Mouse (Mus musculus): Measurements from ENCODE around the gene Lmntd1. TPM values are rescaled to one million over a fixed set of nuclear protein-coding genes. Genes with fewer than 3 reads are reported as not detected.

Gene Lmntd1
- polyA plus RNA-seq, 1 experiment, result not detected

DNA sequence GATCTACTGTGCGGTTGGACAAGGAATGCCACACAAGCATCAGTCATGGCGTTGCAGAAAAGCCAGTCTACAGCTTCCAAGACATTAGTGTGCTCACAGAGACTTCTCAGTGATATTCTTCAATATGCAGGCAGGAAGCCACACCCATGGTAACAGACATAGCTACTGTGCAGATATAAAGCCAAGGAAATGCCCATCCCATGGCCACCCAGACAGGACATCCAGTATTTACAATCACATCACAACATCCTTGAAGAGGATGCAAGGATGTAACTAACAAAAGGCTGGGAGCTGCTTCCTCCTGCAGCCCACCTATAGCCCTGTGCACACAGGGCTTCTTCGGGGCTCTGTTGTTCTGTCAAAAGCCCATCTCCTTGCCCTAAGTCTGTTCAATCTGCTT lies 45.4 kb downstream of the Lmntd1 start:
- Histone ChIP-seq H3K4me1 (ENCODE audit: control insufficient read depth, insufficient read depth, low read length) (peaks cover 1% of the 10 kb centered on the region; the same call in 1 of the 2 replicates), H3K27ac (ENCODE audit: insufficient read depth, low read depth, low read length) (no peak overlapping the region), H3K4me3 (ENCODE audit: insufficient read depth, low read length) (no peak overlapping the region)
- TF ChIP-seq POLR2A (IDR thresholded peaks at IDR 0.05; ENCODE audit: borderline replicate concordance, low read depth, low read length) (no peak), CTCF (IDR thresholded peaks at IDR 0.05; ENCODE audit: low read depth, low read length) (no peak)

DNA sequence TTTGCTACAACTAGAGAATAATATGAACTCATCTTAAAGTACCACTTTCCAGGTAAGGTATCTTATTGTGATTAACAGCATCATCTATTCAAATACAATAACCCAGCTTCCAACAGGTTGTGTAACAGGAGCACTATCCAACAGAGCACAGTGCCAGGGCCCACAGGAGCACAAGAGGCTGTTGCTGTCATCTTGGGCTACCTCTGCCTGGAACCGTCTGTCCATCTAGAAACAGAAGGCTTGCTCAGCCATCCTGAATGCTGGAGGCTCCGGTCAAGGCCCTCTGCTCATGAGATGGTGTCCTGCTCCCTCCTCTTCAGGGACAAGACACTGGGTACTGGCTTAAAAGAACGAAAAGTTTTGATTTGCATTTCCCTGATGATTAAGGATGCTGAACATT lies 46.3 kb downstream of the Lmntd1 start:
- H3K4me3 ChIP-seq (ENCODE audit: insufficient read depth, low read length), result no peak overlapping the region
- no peak for TF ChIP-seq CTCF (IDR thresholded peaks at IDR 0.05; ENCODE audit: low read depth, low read length)
- TF ChIP-seq POLR2A (IDR thresholded peaks at IDR 0.05; ENCODE audit: borderline replicate concordance, low read depth, low read length), result no peak
- H3K4me1 ChIP-seq (ENCODE audit: control insufficient read depth, insufficient read depth, low read length), result no peaks in the 10 kb centered on the region

DNA sequence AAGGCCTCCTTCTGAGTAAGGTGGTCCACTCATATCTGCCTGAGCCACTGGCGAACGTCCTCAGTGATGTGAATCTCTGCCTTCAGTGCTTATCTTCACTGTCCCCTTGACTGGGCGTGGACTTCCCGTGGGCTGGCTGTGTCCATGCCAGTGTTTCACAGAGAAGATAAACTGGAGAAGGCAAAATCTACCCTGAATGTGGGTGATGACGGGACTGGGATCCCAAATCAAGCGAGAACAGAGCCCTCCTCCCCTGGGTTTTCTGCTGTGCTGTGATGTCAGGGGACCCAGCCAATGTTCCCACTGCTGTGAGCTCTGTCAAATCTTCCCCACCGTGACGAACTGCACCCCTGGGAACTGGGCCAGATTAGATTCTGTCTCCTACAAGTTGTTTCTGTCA lies 46.8 kb downstream of the Lmntd1 start:
- H3K4me3 ChIP-seq (ENCODE audit: insufficient read depth, low read length), result no peak overlapping the region
- no peaks in the 10 kb centered on the region for H3K4me1 ChIP-seq (ENCODE audit: control insufficient read depth, insufficient read depth, low read length)
- TF ChIP-seq CTCF (IDR thresholded peaks at IDR 0.05; ENCODE audit: low read depth, low read length) (no peak), POLR2A (IDR thresholded peaks at IDR 0.05; ENCODE audit: borderline replicate concordance, low read depth, low read length) (no peak)
- no peak overlapping the region for H3K27ac ChIP-seq (ENCODE audit: insufficient read depth, low read depth, low read length)

More for the DNA sequence above, 46.3 kb downstream of the Lmntd1 start:
- H3K27ac ChIP-seq (ENCODE audit: insufficient read depth, low read depth, low read length), result no peak overlapping the region

DNA sequence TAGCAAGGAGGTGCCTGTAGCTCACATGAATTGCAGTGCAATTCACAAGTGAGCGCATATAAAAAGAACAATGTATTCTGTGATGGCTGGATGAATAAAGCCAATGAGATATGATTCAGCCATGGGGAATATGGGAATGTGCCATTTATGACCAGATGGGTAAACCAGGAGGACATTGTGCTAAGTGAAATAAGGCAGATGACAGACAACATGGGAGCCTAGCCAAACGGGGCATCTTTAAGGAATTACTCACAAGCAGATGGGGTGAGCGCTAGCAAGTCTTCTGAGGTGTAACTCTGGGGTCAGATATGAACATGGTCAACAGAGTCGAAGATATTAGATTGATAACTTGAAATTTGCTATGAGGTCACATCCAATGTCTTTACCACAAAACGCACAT lies 48.5 kb downstream of the Lmntd1 start:
- TF ChIP-seq CTCF (IDR thresholded peaks at IDR 0.05; ENCODE audit: low read depth, low read length), result no peak
- no peak overlapping the region for H3K4me3 ChIP-seq (ENCODE audit: insufficient read depth, low read length)
- H3K27ac ChIP-seq (ENCODE audit: insufficient read depth, low read depth, low read length), result no peak overlapping the region
- H3K4me1 ChIP-seq (ENCODE audit: control insufficient read depth, insufficient read depth, low read length), result no peaks in the 10 kb centered on the region

DNA sequence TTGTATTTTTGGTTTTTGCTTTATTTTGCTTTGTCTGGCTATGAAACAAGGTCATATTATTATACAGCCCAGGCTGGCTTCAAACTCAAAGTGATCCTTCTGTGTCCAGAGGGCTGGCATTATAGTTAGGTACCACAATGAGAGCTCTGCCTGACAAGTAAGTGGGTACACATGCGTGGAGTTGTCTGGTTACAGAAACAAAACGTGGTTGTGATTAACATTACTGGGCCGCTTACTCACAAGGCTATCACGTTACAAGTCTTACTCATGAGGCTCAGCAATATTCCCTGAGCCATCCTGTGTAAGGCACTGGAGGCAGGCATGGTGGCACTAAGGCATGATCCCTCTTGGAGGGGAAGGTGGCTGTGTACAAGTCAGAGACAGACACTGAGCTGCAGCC lies 49.4 kb downstream of the Lmntd1 start:
- no peak for TF ChIP-seq CTCF (IDR thresholded peaks at IDR 0.05; ENCODE audit: low read depth, low read length)
- no peak for TF ChIP-seq POLR2A (IDR thresholded peaks at IDR 0.05; ENCODE audit: borderline replicate concordance, low read depth, low read length)
- Histone ChIP-seq H3K4me1 (ENCODE audit: control insufficient read depth, insufficient read depth, low read length) (no peaks in the 10 kb centered on the region), H3K4me3 (ENCODE audit: insufficient read depth, low read length) (no peak overlapping the region), H3K27ac (ENCODE audit: insufficient read depth, low read depth, low read length) (no peak overlapping the region)

DNA sequence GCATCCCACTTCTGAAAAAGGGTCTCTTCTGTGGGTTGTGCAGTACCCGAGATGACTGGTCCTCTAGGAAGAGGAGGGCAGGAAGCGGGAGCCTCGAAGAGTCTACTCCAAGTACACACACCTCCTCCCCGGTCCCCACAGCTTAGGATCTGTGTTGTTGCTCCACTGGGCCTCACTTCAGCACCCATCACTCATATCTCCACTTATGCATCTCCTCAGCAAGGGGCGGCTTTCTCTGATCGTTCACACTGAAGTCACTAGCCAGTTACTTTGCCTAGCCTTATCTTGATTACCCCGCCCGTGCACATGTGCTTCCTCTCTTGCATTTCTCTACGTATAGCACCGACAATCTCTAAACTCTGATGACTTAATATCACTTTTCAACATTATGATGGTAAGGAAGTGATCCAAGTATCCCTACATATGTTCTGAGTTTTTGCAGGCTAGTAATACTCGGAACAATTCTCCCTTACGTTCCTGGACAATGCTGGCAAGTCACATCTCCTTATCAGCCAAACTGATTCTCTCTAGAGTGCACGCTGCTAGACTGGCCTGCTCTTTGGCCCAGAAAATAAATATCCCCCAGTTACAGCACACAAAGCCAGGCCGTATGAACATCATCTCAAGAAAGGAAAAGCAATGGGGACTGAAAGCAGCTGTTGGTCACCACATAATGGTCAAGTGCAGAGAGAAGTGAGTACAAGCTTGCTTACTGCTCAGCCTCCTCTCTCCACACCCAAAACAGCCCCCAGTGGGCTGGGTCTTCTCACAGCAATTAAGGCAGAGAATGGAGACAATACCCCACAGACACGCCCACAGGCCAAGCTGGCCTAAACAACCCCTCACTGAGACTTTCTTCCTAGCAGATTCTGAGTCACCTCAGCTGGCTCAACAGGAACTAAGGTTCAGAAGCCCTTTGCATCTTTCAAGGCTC lies 56.8 kb downstream of the Lmntd1 start:
- TF ChIP-seq CTCF (IDR thresholded peaks at IDR 0.05; ENCODE audit: low read depth, low read length) (no peak), POLR2A (IDR thresholded peaks at IDR 0.05; ENCODE audit: borderline replicate concordance, low read depth, low read length) (no peak)
- H3K27ac ChIP-seq (ENCODE audit: insufficient read depth, low read depth, low read length), result no peak overlapping the region

DNA sequence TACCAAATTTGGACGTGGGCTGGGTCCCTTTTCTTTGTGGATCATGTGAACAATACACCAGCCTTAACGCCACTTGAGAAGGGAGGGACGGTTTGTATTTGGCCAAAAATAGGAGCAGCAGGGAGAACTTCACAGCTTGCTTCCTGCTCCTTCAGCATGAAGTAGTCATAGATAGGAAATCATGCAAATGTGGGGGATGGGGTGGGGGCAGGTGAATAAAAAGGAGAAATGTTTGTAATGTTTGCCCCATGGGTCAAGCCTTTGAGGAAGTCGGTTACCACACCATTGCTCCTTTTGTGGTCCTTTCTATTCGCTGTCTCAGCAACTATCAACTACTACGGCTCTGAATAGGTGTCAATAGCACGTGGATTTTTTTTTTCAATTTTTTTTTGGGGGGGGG lies 60.9 kb downstream of the Lmntd1 start:
- peaks cover 18% of the 10 kb centered on the region for H3K4me1 ChIP-seq (ENCODE audit: control insufficient read depth, insufficient read depth, low read length)
- peak overlapping the region; percentile 67 for H3K27ac ChIP-seq (ENCODE audit: insufficient read depth, low read depth, low read length)
- TF ChIP-seq POLR2A (IDR thresholded peaks at IDR 0.05; ENCODE audit: borderline replicate concordance, low read depth, low read length) (no peak), CTCF (IDR thresholded peaks at IDR 0.05; ENCODE audit: low read depth, low read length) (no peak)
- H3K4me3 ChIP-seq (ENCODE audit: insufficient read depth, low read length), result no peak overlapping the region

More for the DNA sequence above, 56.8 kb downstream of the Lmntd1 start:
- Histone ChIP-seq H3K4me1 (ENCODE audit: control insufficient read depth, insufficient read depth, low read length) (peaks cover 15% of the 10 kb centered on the region), H3K4me3 (ENCODE audit: insufficient read depth, low read length) (no peak overlapping the region)

DNA sequence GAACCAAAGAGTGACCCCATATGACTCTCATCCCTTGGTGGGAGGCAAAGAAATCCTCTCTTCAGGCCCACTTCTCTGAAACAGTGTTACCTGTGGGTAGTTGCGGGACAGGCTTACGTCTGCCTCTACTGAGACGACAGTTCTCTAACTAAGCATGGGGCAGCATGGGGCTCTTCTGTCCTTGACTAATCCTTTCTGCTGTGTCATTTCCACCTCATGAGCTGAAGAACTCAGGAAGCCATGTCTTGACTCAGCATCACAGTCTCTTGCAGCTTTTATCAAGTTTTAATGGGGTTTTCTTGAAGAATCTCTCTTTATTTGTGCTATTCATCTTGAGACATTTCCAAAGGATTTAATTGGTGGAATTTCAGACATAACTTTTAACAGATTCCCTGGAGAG lies 61.3 kb downstream of the Lmntd1 start:
- H3K4me1 ChIP-seq (ENCODE audit: control insufficient read depth, insufficient read depth, low read length), result peaks cover 18% of the 10 kb centered on the region
- peak overlapping the region; percentile 67 for H3K27ac ChIP-seq (ENCODE audit: insufficient read depth, low read depth, low read length)
- TF ChIP-seq POLR2A (IDR thresholded peaks at IDR 0.05; ENCODE audit: borderline replicate concordance, low read depth, low read length) (no peak), CTCF (IDR thresholded peaks at IDR 0.05; ENCODE audit: low read depth, low read length) (no peak)
- H3K4me3 ChIP-seq (ENCODE audit: insufficient read depth, low read length), result no peak overlapping the region

DNA sequence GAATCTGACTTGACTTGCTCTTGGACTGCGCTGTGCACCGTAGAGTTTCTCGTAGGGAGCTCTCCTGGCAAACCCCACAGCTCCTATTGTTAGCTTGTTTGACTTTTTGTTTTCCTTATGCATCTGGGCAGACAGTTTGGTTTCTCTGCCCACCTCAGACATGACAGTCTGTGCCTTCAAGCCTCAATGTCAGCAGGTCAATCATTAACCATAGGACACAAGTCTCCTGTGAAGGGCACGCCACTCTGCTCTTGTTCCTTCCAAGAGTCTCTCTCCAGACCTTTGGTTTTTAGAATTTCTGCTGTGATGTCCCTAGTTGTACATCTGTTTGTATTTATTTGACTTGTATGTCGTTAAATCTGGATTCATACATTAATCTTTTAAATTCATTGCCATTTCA lies 63.1 kb downstream of the Lmntd1 start:
- Histone ChIP-seq H3K4me3 (ENCODE audit: insufficient read depth, low read length) (no peak overlapping the region), H3K4me1 (ENCODE audit: control insufficient read depth, insufficient read depth, low read length) (peaks cover 15% of the 10 kb centered on the region), H3K27ac (ENCODE audit: insufficient read depth, low read depth, low read length) (no peak overlapping the region)
- TF ChIP-seq CTCF (IDR thresholded peaks at IDR 0.05; ENCODE audit: low read depth, low read length), result no peak
- no peak for TF ChIP-seq POLR2A (IDR thresholded peaks at IDR 0.05; ENCODE audit: borderline replicate concordance, low read depth, low read length)

DNA sequence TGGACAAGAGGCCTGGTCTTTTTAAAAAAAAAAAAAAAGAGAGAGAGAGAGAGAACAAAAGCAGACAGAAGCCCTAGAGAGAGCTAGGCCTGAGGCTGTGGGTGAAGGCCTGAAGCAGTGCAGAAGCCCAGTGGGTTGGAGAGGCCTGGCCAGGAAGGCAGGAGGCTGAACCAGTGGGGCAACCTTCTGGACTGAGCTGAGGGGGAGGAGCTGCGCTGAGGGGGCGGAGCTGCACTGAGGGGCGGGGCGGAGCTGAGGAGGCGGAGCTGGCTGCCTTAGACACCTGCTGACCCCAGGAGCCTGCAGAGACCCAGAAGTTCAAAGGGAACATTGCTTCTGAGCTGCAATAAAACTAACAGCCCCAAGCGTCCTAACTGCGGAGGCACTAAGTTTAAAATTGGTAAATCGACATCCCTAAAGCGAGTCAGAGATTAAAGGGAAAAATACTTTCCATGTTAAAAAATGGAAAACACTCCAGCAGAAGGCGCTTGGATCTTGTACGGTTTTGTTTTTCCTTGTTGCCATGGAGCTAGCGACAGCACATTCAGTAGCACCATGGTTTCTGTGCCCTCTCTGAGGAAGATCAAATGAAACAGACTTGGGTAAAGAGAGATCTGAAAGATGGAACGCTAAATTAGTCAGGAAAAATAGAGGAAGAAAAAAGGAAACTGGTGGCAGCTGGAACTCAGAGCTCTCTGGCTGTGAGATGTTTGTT lies 68.0 kb downstream of the Lmntd1 start:
- TF ChIP-seq POLR2A (IDR thresholded peaks at IDR 0.05; ENCODE audit: borderline replicate concordance, low read depth, low read length) (no peak), CTCF (IDR thresholded peaks at IDR 0.05; ENCODE audit: low read depth, low read length) (no peak)
- H3K27ac ChIP-seq (ENCODE audit: insufficient read depth, low read depth, low read length), result no peak overlapping the region
- H3K4me3 ChIP-seq (ENCODE audit: insufficient read depth, low read length), result no peak overlapping the region
- H3K4me1 ChIP-seq (ENCODE audit: control insufficient read depth, insufficient read depth, low read length), result peaks cover 9% of the 10 kb centered on the region
